In genomic region chr12:86795838-86796232, GRCm38 (mm10) we compare ENCODE assay signal across 8 mouse cellular contexts.
A peak's percentile ranks its signal among the peaks of the same experiment; 100 is the strongest.
DNase-seq lines count a peak whose midpoint lies in the region; ATAC-seq and TF ChIP-seq lines count a peak whose summit lies in the region.

No protein-coding gene starts in this region.

- CTCF ChIA-PET in Patski (lab: Charles Lee) = interaction anchor here (0.7 to 9.7 kb wide), 15 partner anchors 16 to 128 kb away, joined by 3 to 76 read pairs (median 5); no protein-coding TSS in a partner anchor

- 3% methylated on average over 4 of the region's 4 CpGs for WGBS in hindbrain, embryonic 14.5 days

- no peak for DNase-seq in Patski (ENCODE audit: low read depth, low spot score)
- peak; percentile 90 for DNase-seq in cerebellum, adult 8-10 months
- DNase-seq in frontal cortex, adult 2 months (ENCODE audit: extremely low spot score in 1 of 2, low spot score in 1 of 2) = peak; percentile 75 to 95
- DNase-seq in hindbrain, embryonic 14.5 days (ENCODE audit: low spot score) = peak; percentile 96
- DNase-seq in left cerebral cortex, adult 2 months (ENCODE audit: extremely low spot score in 1 of 2, low spot score in 2 of 2) = peak; percentile 80 to 86
- peak; percentile 90 to 91 for DNase-seq in right cerebral cortex, postnatal 10 days (ENCODE audit: low spot score in 2 of 2)
- peak; percentile 78 for DNase-seq in yolk sac, embryonic 10.5 days (ENCODE audit: low spot score)

- H3K4me3 ChIP-seq in hindbrain, embryonic 14.5 days (replicated peaks; ENCODE audit: low read length) = no peak overlapping the region
- H3K4me3 ChIP-seq in left cerebral cortex, adult 2 months = no peak overlapping the region

- intact Hi-C loops in left cerebral cortex, adult 2 months (cut with DNase I) = loop anchor here (1.0 kb wide), 3 partner anchors 110 to 149 kb away; no protein-coding TSS in a partner anchor

- in situ Hi-C loops in Patski (cut with MboI; ENCODE audit: low pct_unique_long_range_greater_than_20kb) = loop anchor here (5.0 kb wide), 2 partner anchors 36 to 111 kb away; no protein-coding TSS in a partner anchor

- no peaks in the 10 kb centered on the region for H3K36me3 ChIP-seq in hindbrain, embryonic 14.5 days (replicated peaks; ENCODE audit: control insufficient read depth, insufficient read depth)

- no peak overlapping the region for H3K9ac ChIP-seq in hindbrain, embryonic 14.5 days

- no peak overlapping the region for H3K4me2 ChIP-seq in hindbrain, embryonic 14.5 days (replicated peaks)

- peaks cover 28% of the 10 kb centered on the region for H3K4me1 ChIP-seq in hindbrain, embryonic 14.5 days (replicated peaks; ENCODE audit: control insufficient read depth, insufficient read depth, low read length)

- H3K9me3 ChIP-seq in hindbrain, embryonic 14.5 days (ENCODE audit: control insufficient read depth, low read length) = no peaks in the 10 kb centered on the region

- ATAC-seq in Patski = peak; percentile 37
- peak; percentile 63; the same call in 1 of the 2 replicates for ATAC-seq in hindbrain, embryonic 14.5 days (ENCODE audit: low FRiP score)
- peak; percentile 89 for ATAC-seq in megakaryocyte progenitor cell, adult 5-6 weeks (replicated peaks; ENCODE audit: poor library complexity)

- POLR2A ChIA-PET in Patski (lab: Charles Lee) = interaction anchor here (0.9 to 1.1 kb wide), 3 partner anchors 87 to 109 kb away, joined by 3 to 8 read pairs (median 5); no protein-coding TSS in a partner anchor

- H3K27me3 ChIP-seq in Patski = no peaks in the 10 kb centered on the region
- no peaks in the 10 kb centered on the region for H3K27me3 ChIP-seq in hindbrain, embryonic 14.5 days (ENCODE audit: control insufficient read depth, insufficient read depth, low read length)

- peak overlapping the region; percentile 7; the same call in 1 of the 2 replicates for H3K27ac ChIP-seq in hindbrain, embryonic 14.5 days
- H3K27ac ChIP-seq in left cerebral cortex, adult 2 months = peak overlapping the region; percentile 55; the same call in 1 of the 2 replicates

- no peak for TF ChIP-seq CTCF in Patski (IDR thresholded peaks at IDR 0.05)
- TF ChIP-seq CTCF in left cerebral cortex, adult 2 months (IDR thresholded peaks at IDR 0.05) = peak; percentile 92

Comparison
In these comparisons a context has a peak if more than half of its experiments do, and no peak if none do; other contexts are left out.
1. ATAC-seq: peak in every context shown above with its lines; median percentile 89 in megakaryocyte progenitor cell, adult 5-6 weeks; 63 in hindbrain, embryonic 14.5 days; 37 in Patski.